Mouse (Mus musculus) cerebellum, adult 8-10 months (tissue): ENCODE data around the gene Dmrtc1a.
A peak's percentile ranks its signal among the peaks of the same experiment; 100 is the strongest.
"Not testable (repeated sequence)": the region's sequence is repeated elsewhere in the genome, so short reads cannot be mapped to it uniquely, and the experiment has no call there.

Source experiments
- DNase-seq: peaks from one replicate; pipeline ENCODE4 v3.0.0; 2022

Dmrtc1a gene

GRCm38 (mm10) chrX:102908587-102908986 is at the start of gene Dmrtc1a, which contains the start of gene 1700011M02Rik:
Gene Dmrtc1a, minus strand, starts transcription at chrX:102908687.
Gene 1700011M02Rik, plus strand, starts transcription at chrX:102908905.
- not testable (repeated sequence) for DNase-seq

- not testable (repeated sequence) for DNase-seq
These were observed 41.6 kb upstream of the Dmrtc1a start for GRCm38 (mm10) chrX:102950136-102950535.

GRCm38 (mm10) chrX:102936743-102937142 is 28.3 kb upstream of the Dmrtc1a start:
- DNase-seq, result no peak

DNA sequence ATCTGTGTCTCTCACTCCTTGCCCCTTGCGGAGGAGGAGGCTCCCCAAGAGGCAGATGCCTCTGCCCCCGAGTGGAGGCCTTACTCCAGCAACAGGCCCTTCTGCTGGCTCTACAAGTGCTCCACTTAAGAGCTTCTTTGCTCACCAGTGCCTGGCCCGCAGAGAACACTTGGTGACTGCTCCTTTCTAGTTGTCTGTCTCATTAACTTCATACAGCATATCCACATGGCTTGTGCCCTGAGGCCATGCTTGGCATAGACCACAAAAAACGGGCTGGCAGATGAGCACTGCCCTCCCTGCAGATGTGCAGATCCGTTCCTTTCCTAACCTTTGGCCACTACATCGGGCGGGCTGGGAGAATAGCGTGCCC is 25.9 kb upstream of the Dmrtc1a start:
- DNase-seq, result no peak

DNA sequence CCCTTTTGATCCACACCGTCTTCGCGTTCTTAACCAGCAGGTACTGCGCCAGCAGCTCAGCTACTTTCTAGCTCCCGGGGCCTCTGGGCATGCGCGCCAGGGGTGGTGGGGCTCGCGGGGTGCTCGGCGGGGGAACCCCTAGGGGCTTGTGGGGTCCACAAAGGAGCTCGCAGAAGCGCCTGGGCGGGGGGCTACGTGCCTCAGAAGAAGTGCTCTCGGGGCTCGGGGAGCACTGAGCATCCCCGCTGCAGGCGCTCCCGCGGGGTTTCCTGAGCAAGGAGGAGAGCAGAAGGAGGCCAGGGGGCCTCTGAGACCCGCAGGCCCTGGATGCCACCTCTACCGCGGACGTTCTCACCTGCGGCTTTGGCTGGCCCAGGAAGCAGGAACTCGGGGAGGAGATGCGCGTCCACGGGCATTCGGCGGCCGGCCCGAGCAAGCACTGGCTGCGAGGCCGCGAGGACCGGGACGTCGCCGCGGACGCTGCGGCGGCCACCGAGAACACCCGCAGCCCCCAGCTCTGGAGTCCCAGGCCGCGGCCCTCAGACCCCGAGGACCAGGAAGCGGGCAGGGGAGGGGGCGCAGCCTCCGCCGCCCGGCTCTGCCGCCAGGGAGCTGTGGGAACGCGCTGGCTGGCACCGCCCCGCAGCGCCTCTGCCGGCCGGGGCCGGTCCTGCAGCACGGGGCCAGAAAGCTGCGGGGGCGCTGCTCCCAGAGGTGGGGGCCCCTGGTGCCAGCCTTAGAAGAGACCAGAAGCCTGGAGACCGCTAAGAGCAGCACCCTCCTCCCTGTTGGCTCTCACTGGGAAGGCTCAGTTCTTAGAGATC is 25.3 kb upstream of the Dmrtc1a start:
- peak; percentile 64 for DNase-seq

DNA sequence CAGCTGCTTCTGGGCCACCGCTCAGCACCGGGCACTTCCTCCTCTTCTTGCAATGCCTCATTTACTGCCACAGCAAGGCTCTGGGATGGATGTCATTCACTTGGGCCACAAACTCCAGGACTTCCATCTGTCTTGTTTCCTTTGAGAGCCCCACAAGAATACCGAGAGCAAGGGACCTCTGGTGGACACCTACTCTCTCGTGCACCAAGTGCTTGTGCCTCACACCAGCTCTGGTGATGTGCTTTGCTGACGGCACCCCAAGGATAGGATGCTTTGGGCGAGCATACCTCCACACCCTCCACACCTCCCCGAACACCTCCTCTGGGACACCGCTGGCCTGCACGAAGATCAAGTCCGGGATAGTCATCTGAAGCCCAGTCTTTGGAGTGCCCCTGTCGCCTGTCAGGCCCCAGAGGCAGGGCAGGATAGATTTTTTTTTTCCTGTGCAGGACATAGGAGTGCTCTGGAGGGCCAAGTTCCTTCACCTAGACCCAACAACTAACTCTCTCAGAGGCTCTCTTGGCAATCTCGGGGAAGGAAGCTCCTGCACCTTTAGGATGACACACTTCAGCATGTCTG is 24.6 kb upstream of the Dmrtc1a start:
- DNase-seq, result peak; percentile 29

- DNase-seq, result not testable (repeated sequence)
These were observed 19.6 kb upstream of the Dmrtc1a start, which contains the start of gene 1700018G05Rik for GRCm38 (mm10) chrX:102928072-102928471. Gene 1700018G05Rik, plus strand, starts transcription at chrX:102928372.

- peak; percentile 12 for DNase-seq
These were observed 18.2 kb upstream of the Dmrtc1a start for GRCm38 (mm10) chrX:102926707-102927106.

GRCm38 (mm10) chrX:102914823-102915222 is 6.3 kb upstream of the Dmrtc1a start:
- DNase-seq, result not testable (repeated sequence)

GRCm38 (mm10) chrX:102867871-102868270 is 40.6 kb downstream of the Dmrtc1a start, which contains the start of gene 1700031F05Rik:
Gene 1700031F05Rik, minus strand, starts transcription at chrX:102867971.
- no peak for DNase-seq

GRCm38 (mm10) chrX:102854516-102854915 is 54.0 kb downstream of the Dmrtc1a start, which contains the start of gene Dmrtc1c2:
Gene Dmrtc1c2, minus strand, starts transcription at chrX:102854616.
- not testable (repeated sequence) for DNase-seq
